Mouse (Mus musculus) limb, embryonic 14.5 days (tissue): ENCODE measurements around the gene Aspdh. TPM values are rescaled to one million over a fixed set of nuclear protein-coding genes. Genes with fewer than 3 reads are reported as not detected.

Experiments used
- ATAC-seq: fragments of 200-750 bp; cut with Nextera tagmentation; 2 replicates; pipeline ENCODE4 v1.8.0; 2017; ENCODE audit warnings: low read depth, moderate number of reproducible peaks, moderate TSS enrichment; ENCODE audit not compliant: low FRiP score
- DNase-seq: peaks from one replicate; pipeline ENCODE4 v3.0.0-alpha.2; 2015; ENCODE audit warnings: low spot score
- H3K27ac ChIP-seq: fragments of 300-500 bp; sonication (generic); replicated peaks from 2 replicates; pipeline ENCODE4 v1.5.1; 2014; ENCODE audit warnings: low read depth, mild to moderate bottlenecking, low read length, moderate library complexity, mixed read lengths
- H3K27me3 ChIP-seq: fragments of 300-500 bp; sonication (generic); 2 replicates; pipeline ENCODE4 v1.6.1; 2014; ENCODE audit warnings: low read length, mixed read lengths; ENCODE audit not compliant: control insufficient read depth, insufficient read depth
- H3K36me3 ChIP-seq: fragments of 300-500 bp; sonication (generic); 2 replicates; pipeline ENCODE4 v1.6.1; 2014; ENCODE audit warnings: mild to moderate bottlenecking, low read length, moderate library complexity, mixed read lengths; ENCODE audit not compliant: control insufficient read depth, insufficient read depth
- H3K4me1 ChIP-seq: fragments of 300-500 bp; sonication (generic); 2 replicates; pipeline ENCODE4 v1.6.1; 2014; ENCODE audit warnings: antibody characterized with exemption, low read length, mixed read lengths; ENCODE audit not compliant: control insufficient read depth, insufficient read depth
- H3K4me2 ChIP-seq: fragments of 300-500 bp; sonication (generic); replicated peaks from 2 replicates; pipeline ENCODE4 v1.6.1; 2014; ENCODE audit warnings: low read depth, mild to moderate bottlenecking, low read length, moderate library complexity; ENCODE audit not compliant: severe bottlenecking
- H3K4me3 ChIP-seq: fragments of 300-500 bp; sonication (generic); replicated peaks from 2 replicates; pipeline ENCODE4 v1.5.1; 2014; ENCODE audit warnings: low read length
- H3K9ac ChIP-seq: fragments of 300-500 bp; sonication (generic); 2 replicates; pipeline ENCODE4 v1.6.1; 2014; ENCODE audit warnings: mild to moderate bottlenecking, low read depth, low read length, moderate library complexity; ENCODE audit not compliant: severe bottlenecking
- H3K9me3 ChIP-seq: fragments of 300-500 bp; sonication (generic); 2 replicates; pipeline ENCODE4 v1.6.1; 2016; ENCODE audit warnings: low read length; ENCODE audit not compliant: control insufficient read depth
- POLR2A ChIP-seq: fragments of 200-500 bp; IDR thresholded peaks from 2 replicates; pipeline ENCODE4 v1.8.0; 2012; ENCODE audit warnings: inconsistent platforms, mild to moderate bottlenecking, moderate library complexity, borderline replicate concordance; ENCODE audit not compliant: insufficient read depth, insufficient read length; ENCODE audit errors: extremely low read depth
- WGBS: fragments of 180-500 bp; shearing (Covaris S2); extraction: QIAGEN DNeasy Blood & Tissue Kit; methylation state at CpG from one replicate; pipeline ENCODE4 v1.1.7; 2014; 5-methylcytosine and 5-hydroxymethylcytosine counted together
- polyA plus RNA-seq, 2 experiments: library from polyadenylated mRNA; depleted of rRNA in 1 of 2; stranded (reverse) in 1 of 2; unstranded in 1 of 2; fragments of >200 nt; fragmentation: Nextera tagmentation in 1 of 2; extraction: Ambion mirVana in 1 of 2; gene quantifications; 2 replicates each; pipeline versions ENCODE4 v1.2.1 to v1.2.3; 2012 to 2014

Gene Aspdh
- polyA plus RNA-seq, 2 experiments = 0.37 to 1.8 TPM

DNA sequence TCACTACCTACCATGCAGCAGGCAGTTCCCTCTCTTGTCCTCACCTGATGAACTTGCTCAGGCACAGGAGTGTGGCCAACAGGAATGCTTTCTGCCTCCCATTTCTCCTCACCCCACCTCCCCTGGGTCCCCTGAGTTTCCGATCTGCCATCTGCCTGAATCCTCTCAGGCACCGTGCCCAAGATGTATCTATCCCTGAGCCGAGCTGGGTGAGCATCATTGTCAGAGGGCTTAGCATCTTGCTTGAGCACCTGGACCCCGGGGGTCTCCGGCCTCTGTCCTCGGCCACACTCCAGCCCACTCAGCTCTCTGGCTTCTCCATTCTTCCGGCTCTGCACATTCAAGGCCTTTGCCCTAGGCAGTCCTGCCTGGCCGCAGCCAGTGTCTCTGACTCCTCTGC is 27.3 kb upstream of the Aspdh start:
- no peak for TF ChIP-seq POLR2A
- Histone ChIP-seq H3K4me2 (no peak overlapping the region), H3K9me3 (no peaks in the 10 kb centered on the region), H3K27me3 (peaks cover 28% of the 10 kb centered on the region), H3K9ac (no peak overlapping the region), H3K36me3 (no peaks in the 10 kb centered on the region), H3K4me3 (no peak overlapping the region), H3K4me1 (peaks cover 5% of the 10 kb centered on the region; the same call in 1 of the 2 replicates), H3K27ac (no peak overlapping the region)
- no peak for ATAC-seq
- 65% methylated on average over 8 of the region's 8 CpGs for WGBS
- no peak for DNase-seq

DNA sequence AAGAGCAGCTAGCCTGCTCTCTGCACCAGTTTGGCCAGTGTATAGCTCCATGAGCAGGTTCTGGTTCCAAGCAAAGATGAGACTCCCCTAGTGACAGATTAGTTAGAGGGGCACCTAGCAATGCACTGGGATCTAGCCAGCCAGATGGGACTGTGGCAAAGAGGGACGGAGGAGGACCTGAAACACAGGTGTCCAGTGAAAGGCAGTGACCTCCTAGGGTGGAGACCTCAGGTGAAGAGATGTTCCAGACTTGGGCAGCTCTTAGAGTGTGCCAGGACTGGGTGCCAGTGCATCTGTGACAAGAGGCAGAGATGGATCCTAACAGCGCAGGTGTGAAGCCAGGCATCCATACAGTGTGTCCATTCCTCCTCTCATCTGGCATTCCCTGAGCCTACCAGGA is 25.5 kb upstream of the Aspdh start:
- WGBS = 56% methylated on average over 2 of the region's 2 CpGs
- Histone ChIP-seq H3K36me3 (no peaks in the 10 kb centered on the region), H3K27me3 (peaks cover 45% of the 10 kb centered on the region), H3K27ac (no peak overlapping the region), H3K4me2 (no peak overlapping the region), H3K4me3 (no peak overlapping the region), H3K4me1 (peaks cover 5% of the 10 kb centered on the region; the same call in 1 of the 2 replicates), H3K9me3 (no peaks in the 10 kb centered on the region), H3K9ac (no peak overlapping the region)
- DNase-seq = no peak
- TF ChIP-seq POLR2A = no peak
- ATAC-seq = no peak

DNA sequence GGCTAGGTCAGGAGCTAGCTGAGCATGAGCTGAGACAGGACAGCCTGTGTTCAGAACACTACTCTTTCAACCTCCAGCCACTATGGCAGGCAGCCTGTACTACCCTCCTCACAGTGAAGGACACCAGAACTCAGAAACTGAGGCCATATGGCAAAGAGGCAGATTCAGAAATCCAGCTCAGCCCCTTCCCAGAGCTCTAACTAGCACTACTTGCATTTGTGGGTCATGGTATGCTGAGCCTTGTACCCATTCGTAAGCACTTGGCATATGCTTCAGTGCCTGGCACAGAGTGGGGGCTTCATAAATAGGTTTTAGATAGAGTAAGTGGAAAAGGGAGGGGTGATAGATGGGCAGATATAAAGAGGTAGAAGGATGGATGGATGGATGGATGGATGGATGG is 24.7 kb upstream of the Aspdh start:
- ATAC-seq = no peak
- no peak for TF ChIP-seq POLR2A
- H3K27ac ChIP-seq = no peak overlapping the region
- H3K4me1 ChIP-seq = peaks cover 5% of the 10 kb centered on the region; the same call in 1 of the 2 replicates
- H3K9ac ChIP-seq = no peak overlapping the region
- no peaks in the 10 kb centered on the region for H3K36me3 ChIP-seq
- no peak overlapping the region for H3K4me2 ChIP-seq
- H3K9me3 ChIP-seq = no peaks in the 10 kb centered on the region
- no peak for DNase-seq
- 87% methylated on average over 1 of the region's 1 CpGs for WGBS
- H3K27me3 ChIP-seq = peaks cover 53% of the 10 kb centered on the region
- H3K4me3 ChIP-seq = no peak overlapping the region

DNA sequence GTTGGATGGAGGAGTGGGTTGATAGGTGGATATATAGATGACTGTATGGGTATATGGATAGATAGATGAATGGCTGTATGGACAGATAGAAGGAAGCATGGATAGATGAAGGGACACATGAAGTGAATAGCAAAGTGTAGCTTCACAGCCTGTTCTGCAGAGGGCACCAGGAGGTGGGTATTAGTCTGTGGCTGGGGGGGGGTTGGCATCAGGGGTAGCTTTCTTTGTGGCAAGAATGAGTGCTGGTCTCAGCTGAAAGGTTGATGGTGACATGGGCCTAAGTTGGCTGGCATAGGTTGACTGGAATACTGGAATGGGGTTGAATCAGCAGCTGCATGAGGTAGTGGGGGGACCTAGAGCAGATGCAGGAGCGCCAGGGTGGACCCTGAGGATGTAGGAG is 24.0 kb upstream of the Aspdh start:
- H3K4me2 ChIP-seq = no peak overlapping the region
- peak overlapping the region; percentile 28; the same call in 1 of the 2 replicates for H3K4me3 ChIP-seq
- no peak overlapping the region for H3K9ac ChIP-seq

DNA sequence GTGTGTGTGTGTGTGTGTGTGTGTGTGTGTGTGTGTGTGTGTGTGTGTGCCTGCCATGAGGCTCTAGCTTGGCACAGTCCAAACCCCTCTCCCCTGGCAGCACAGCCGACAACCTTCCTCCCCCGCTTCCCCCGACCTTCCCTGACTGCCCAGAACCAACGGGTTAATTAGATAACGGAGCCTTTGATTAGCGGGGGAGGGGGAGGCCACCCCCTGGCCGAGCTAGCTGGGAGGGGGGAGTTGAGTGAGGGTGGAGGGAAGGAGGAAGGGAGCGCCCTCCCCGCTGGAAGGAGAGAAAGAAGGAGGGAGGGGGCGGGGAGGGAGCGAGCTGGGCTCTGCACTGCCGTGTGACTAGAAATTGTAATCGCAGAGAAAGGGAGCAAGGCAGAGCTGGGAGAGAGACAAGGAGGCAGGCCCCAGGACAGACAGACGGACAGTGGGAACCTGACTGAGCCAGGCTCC is 23.5 kb upstream of the Aspdh start:
- no peaks in the 10 kb centered on the region for H3K36me3 ChIP-seq
- peaks cover 62% of the 10 kb centered on the region for H3K27me3 ChIP-seq
- no peaks in the 10 kb centered on the region for H3K9me3 ChIP-seq
- ATAC-seq (no peak), DNase-seq (no peak)
- WGBS = 2% methylated on average over 14 of the region's 14 CpGs
- H3K27ac ChIP-seq = no peak overlapping the region
- no peak for TF ChIP-seq POLR2A
- peak overlapping the region; percentile 45 for H3K4me2 ChIP-seq
- H3K4me3 ChIP-seq = peak overlapping the region; percentile 28
- H3K9ac ChIP-seq = peak overlapping the region; percentile 43; the same call in 1 of the 2 replicates
- peaks cover 5% of the 10 kb centered on the region; the same call in 1 of the 2 replicates for H3K4me1 ChIP-seq

More for the DNA sequence above, 24.0 kb upstream of the Aspdh start:
- ATAC-seq (no peak), DNase-seq (no peak)
- Histone ChIP-seq H3K9me3 (no peaks in the 10 kb centered on the region), H3K27ac (no peak overlapping the region), H3K27me3 (peaks cover 60% of the 10 kb centered on the region), H3K36me3 (no peaks in the 10 kb centered on the region), H3K4me1 (peaks cover 5% of the 10 kb centered on the region; the same call in 1 of the 2 replicates)
- WGBS = 0% methylated on average over 1 of the region's 1 CpGs
- no peak for TF ChIP-seq POLR2A
